Mouse (Mus musculus): ENCODE results near the gene Atf6b.

Atf6b gene

GRCm38 (mm10) chr17:34648141-34648890, 1.4 kb downstream of the Atf6b start:
- DNase-seq (ENCODE audit: low spot score) = no peak

- DNase-seq (ENCODE audit: low spot score) = no peak
Observed at GRCm38 (mm10) chr17:34649106-34649864, 2.3 kb downstream of the Atf6b start.

GRCm38 (mm10) chr17:34650781-34651180, 3.8 kb downstream of the Atf6b start:
- no peak for DNase-seq (ENCODE audit: low spot score)

- no peak for DNase-seq (ENCODE audit: low spot score)
Observed at GRCm38 (mm10) chr17:34651507-34652221, 4.7 kb downstream of the Atf6b start.

- no peak for DNase-seq (ENCODE audit: low spot score)
Observed at GRCm38 (mm10) chr17:34652546-34652945, 5.6 kb downstream of the Atf6b start.

- DNase-seq (ENCODE audit: low spot score) = no peak
Observed at GRCm38 (mm10) chr17:34652985-34653384, 6.0 kb downstream of the Atf6b start.

GRCm38 (mm10) chr17:34653746-34654285, 6.9 kb downstream of the Atf6b start:
- no peak for DNase-seq (ENCODE audit: low spot score)

- no peak for DNase-seq (ENCODE audit: low spot score)
Observed at GRCm38 (mm10) chr17:34654392-34654791, 7.4 kb downstream of the Atf6b start.

GRCm38 (mm10) chr17:34655160-34655559, 8.2 kb downstream of the Atf6b start:
- no peak for DNase-seq (ENCODE audit: low spot score)

- DNase-seq (ENCODE audit: low spot score) = no peak
Observed at GRCm38 (mm10) chr17:34655581-34655991, 8.6 kb downstream of the Atf6b start.

- DNase-seq (ENCODE audit: low spot score) = no peak
Observed at GRCm38 (mm10) chr17:34656666-34657065, 9.7 kb downstream of the Atf6b start.

- DNase-seq (ENCODE audit: low spot score) = no peak
Observed at GRCm38 (mm10) chr17:34657271-34657670, 10.3 kb downstream of the Atf6b start.

- DNase-seq (ENCODE audit: low spot score) = no peak
Observed at GRCm38 (mm10) chr17:34658145-34658544, 11.2 kb downstream of the Atf6b start.

GRCm38 (mm10) chr17:34658591-34658990, 11.6 kb downstream of the Atf6b start:
- no peak for DNase-seq (ENCODE audit: low spot score)

- no peak for DNase-seq (ENCODE audit: low spot score)
Observed at GRCm38 (mm10) chr17:34659181-34659896, 12.4 kb downstream of the Atf6b start.

- no peak for DNase-seq (ENCODE audit: low spot score)
Observed at GRCm38 (mm10) chr17:34659897-34660214, 12.9 kb downstream of the Atf6b start.

- DNase-seq (ENCODE audit: low spot score) = no peak
Observed at GRCm38 (mm10) chr17:34660259-34660820, 13.4 kb downstream of the Atf6b start.

GRCm38 (mm10) chr17:34661121-34661591, 14.2 kb downstream of the Atf6b start:
- DNase-seq (ENCODE audit: low spot score) = no peak

- DNase-seq (ENCODE audit: low spot score) = no peak
Observed at GRCm38 (mm10) chr17:34662468-34662867, 15.5 kb downstream of the Atf6b start.

- DNase-seq (ENCODE audit: low spot score) = no peak
Observed at GRCm38 (mm10) chr17:34662978-34663377, 16.0 kb downstream of the Atf6b start.

- DNase-seq (ENCODE audit: low spot score) = no peak
Observed at GRCm38 (mm10) chr17:34663558-34663957, 16.6 kb downstream of the Atf6b start.

Measured in left cerebral cortex, adult 11 months (tissue).